Mouse (Mus musculus) embryonic fibroblast, embryonic 13.5 days (primary cell): ENCODE measurements around the gene Mybpc2.

Experiments
- CTCF ChIP-seq: IDR thresholded peaks from 2 replicates; pipeline ENCODE4 v1.5.1; 2011; ENCODE audit warnings: mild to moderate bottlenecking, control low read depth, low read length, moderate library complexity, borderline replicate concordance; ENCODE audit not compliant: insufficient read depth
- POLR2A ChIP-seq: IDR thresholded peaks from 2 replicates; pipeline ENCODE4 v1.6.1; 2011; ENCODE audit warnings: low read depth, mild to moderate bottlenecking, control low read depth, low read length, moderate library complexity

DNA sequence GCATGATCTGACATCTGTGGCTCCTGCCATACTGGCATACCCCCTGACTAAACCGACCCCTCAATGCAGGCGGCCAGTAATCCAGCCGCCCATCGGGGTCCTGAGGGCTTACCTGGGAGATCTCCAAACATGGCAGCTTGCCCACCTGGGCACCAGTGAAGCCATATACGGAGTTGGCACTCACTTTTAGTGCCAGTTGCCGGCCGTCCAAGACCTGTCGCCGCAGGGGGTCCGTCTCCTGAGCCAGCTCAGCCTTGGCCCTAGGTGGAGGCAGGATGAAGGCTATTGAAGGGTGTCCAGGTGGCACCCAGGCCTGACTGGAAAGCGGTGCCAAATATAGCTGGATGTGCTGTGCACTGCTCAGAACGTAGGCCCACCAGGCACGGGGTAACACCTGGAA, 13.0 kb upstream of the Mybpc2 start:
- no peak for TF ChIP-seq POLR2A
- TF ChIP-seq CTCF, result no peak
